Mouse (Mus musculus) induced T-regulatory cell, adult 2 months (primary cell): Measurements from ENCODE around the gene Mrpl51.
A peak's percentile ranks its signal among the peaks of the same experiment; 100 is the strongest.

Source experiments
- DNase-seq: peaks from one replicate; pipeline ENCODE4 v3.0.0-alpha.2; 2012; ENCODE audit warnings: low read depth

Gene Mrpl51

DNA sequence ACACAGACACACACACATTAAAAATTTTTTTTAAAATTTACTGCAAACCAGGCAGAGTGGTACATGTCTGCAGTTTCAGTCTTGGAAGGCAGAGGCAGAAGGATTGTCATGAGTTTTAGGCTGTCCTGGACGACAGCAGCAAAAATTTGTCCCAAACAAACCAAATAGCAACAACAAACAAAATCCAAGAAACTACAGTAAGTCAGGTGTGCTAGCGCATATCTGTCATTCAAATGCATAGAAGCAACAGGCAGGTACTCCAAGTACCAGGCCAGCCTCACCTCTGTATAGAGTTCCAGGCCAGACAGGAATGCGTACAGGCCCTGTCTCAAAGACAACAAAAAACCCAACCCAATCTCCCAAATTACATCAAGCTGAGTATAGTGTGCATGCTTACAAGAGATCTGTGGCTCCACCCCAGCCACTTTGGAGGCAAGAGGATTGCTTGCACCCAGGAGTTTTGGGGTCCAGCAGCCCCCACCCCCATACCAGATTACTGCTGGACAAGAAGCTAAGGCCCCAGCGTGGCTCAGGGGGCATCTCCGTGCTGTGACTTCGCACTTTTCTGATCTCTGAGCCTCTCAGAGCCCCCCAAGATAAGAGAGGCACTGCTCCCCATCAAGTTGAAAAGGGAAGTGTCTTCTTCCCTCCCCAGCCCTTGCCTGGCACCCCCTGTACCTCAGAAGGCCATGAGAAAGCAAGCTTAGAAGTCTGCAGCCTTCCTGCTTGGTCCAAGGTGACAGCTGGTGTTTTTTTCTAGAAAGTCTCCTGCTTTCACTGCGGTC, 31.6 kb upstream of the Mrpl51 start:
- DNase-seq: no peak

DNA sequence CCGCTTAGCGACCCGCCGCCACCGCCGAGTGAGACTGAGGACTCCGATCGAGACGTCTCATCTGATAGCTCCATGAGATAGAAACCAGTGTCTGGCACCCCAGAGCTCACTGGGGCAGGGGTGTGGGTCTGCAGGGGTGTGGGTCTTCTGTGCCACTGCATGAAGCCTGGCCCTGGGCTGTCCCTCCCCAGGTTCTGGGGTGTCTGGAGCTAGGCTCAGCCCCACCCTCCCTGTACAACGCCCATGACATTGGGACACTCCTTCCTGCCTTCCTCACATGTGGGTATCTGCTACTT, 31.1 kb upstream of the Mrpl51 start:
- peak; percentile 30 for DNase-seq

GRCm38 (mm10) chr6:125160854-125161760, 30.5 kb upstream of the Mrpl51 start:
- DNase-seq: peak; percentile 66

DNA sequence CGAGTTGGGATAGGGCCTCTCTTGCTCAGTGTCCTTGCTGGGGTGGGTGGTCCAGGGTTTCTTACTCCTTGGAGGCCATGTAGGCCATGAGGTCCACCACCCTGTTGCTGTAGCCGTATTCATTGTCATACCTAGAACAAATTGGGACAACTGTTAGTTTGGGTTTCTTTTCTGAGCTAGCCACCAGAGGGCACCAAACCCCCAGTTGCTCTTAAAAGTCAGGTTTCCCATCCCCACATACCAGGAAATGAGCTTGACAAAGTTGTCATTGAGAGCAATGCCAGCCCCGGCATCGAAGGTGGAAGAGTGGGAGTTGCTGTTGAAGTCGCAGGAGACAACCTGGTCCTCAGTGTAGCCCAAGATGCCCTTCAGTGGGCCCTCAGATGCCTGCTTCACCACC, 29.6 kb upstream of the Mrpl51 start:
- peak; percentile 93 for DNase-seq

GRCm38 (mm10) chr6:125162615-125163305, 28.8 kb upstream of the Mrpl51 start:
- peak; percentile 29 for DNase-seq

GRCm38 (mm10) chr6:125163801-125164657, 27.6 kb upstream of the Mrpl51 start:
- peak; percentile 50 for DNase-seq

DNA sequence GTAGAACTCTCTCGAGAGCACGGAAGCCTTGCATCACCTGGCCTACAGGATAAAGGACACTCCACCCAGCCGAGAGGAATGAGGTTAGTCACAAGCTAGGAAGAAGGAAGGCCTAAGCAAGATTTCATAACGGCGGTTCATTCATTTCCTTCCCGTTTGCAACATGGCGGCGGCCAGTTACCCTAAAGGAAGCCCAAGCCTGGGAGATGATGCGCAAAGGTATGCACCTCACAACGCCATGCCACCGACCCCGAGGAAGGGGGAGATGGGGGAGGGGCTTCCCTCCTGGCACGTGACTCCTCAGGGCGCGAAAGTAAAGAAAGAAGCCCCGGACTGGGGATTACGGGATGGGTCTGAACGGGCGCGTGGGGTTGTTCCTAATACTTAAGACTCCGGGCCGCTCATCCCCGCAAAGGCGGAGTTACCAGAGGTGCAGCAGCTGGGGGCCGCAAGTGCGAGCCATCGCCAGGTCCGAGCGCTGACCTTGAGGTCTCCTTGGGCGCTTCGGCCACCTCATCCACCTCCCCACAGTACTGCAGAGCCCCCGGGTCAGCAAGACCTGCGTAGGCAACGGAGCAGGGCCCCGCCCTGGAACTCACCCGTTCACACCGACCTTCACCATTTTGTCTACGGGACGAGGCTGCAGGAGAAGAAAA, 26.8 kb upstream of the Mrpl51 start:
- peak; percentile 87 for DNase-seq

GRCm38 (mm10) chr6:125165328-125165891, 26.2 kb upstream of the Mrpl51 start:
- peak; percentile 98 for DNase-seq

DNA sequence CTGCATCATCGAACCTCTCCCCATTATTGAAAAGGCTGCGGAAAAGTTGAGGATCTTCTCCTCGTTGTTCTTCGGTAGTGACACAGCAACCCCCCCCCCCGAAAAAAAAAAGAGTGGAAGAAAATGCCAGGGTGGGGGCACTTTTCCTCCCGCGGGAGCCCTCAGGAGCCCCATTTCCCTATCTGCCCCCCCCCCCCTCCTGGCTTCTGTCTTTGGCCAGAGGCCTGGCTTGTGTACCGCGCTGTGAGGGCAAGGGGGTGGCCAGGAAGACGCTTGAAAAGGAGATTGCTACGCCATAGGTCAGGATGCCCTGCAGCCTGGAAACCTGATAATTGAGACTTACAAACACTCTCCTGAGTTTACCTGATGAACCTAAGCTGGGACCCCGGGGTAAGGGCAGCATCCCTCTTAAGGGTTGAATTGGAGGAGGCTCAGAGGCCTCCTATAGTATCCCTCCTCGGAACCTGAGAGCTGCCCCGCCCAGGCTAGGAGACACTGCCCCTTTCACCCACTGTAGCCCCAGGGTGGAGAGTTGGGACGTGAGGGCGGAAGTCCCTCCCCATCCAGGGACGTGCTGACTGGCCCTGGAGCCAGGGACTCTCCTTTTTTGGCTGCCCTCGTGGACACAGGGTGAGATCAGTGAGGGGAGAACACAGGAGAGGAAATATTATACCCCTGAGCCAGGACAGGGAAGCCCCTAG, 25.4 kb upstream of the Mrpl51 start, which contains the start of gene Gapdh:
Gene Gapdh (minus strand): TSS at position 417 of the 701 bp plus-strand sequence.
- DNase-seq: peak; percentile 59

DNA sequence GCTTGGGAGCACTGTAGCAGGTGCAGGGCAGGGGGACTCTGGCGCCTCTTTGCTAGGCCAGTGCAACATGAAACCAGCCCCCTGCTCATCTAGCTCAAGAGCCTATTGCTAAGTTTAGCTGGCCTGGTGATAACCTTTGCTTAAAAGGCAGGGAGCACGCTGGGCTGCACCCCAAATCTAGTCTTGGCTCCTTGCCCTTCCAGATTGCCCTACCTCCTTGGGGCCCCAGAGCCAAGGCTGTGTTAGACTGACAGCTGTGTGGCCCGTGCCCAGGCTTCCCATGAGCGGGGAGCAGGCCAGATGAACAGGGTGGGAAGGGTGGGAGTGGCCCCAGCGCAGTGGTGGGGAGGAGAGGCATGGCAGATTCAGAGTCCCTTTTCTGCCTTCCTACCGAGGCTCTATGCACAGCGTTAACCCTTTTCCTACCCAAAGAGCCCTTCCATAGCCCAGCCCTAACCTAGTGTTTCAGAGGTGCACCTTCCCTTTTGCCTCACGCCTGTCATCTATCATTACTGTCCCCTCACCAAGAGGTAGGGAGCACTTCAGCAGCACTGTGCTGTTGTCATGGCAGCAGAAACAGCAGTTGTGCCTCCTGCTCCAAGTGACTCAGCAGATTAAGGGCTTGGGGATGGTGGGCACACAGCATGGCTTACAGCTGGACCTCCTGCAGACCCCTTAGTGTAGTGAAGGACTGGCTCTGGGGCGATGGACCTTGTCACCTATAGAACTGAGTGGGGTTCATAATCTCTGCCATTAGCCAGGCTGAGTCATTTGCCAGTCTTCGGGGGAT, 24.5 kb upstream of the Mrpl51 start:
- no peak for DNase-seq

DNA sequence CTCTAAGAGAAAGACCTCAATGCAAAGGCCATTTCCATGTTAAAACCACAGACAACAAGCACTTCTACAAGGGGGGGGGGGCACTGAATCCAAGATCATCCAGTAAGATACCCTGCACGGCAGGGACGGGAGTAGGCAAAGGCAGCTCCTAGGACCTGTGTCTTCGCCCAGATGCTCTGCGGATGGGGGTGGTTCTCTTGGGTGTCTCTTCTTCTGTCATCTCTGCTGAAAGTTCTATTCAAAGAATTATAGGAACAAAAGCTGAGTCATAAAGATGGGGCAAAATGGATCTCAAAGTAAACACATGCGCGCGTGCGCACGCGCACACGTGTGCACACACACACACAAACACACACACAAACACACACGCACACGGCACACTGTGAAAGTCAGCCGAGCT, 23.5 kb upstream of the Mrpl51 start:
- no peak for DNase-seq

DNA sequence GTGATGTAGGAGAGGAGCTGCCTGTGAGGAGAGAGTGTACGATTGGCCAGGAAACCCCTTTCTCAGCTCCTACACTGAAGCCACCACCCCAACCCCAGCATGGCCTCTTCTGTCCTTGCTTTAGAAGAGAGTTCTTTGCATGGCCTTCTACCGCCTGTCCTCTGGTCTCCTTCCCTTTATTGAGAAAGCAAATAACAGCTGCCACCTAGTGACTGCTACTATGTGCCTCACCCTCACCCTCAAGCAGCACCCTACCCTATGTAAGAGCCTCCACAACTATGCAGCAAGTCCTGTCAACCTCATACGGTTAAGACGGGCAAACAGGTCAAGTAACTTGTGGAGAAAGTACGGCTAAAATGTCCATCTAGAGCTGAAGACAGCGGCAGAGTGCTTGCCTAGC, 21.4 kb upstream of the Mrpl51 start:
- no peak for DNase-seq

DNA sequence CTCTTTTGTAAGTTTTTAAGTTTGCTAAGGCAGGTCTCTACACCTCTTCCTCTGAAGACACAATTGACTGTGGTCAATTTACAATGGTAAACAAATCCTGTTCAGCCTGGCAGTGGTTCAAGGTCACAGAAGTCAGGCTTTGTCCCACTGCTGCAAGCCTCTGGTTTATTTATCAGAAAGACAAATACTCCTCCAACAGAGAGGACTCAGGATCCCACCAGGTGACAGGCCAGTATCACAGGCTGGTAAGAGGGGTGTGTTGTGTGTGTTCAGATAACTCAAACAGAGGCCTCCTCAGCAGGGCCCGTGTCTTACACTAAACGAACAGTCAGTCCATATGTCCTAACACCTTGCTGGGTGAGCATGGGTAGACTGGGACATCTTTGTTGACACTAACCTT, 19.1 kb upstream of the Mrpl51 start:
- DNase-seq: no peak

DNA sequence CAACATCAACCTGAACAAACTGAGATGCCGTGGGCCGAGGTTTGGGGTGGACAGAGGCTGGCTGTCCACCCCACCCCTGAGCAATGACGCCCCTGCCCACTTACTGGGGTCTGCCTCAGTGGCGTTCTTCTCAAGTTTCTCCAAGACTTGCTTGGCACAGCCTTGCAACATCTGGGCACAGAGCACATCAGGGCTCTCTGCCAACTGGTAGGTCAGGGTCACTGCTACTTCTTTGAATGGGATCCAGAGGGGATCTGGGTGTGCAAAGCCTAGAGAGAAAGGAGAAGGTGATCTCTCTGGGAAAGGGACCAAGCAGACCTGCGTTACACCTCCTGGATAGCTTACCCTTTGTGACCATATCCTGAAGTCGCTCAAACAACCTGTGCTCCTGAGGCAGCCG, 18.3 kb upstream of the Mrpl51 start:
- no peak for DNase-seq

GRCm38 (mm10) chr6:125175469-125175868, 16.1 kb upstream of the Mrpl51 start:
- no peak for DNase-seq

DNA sequence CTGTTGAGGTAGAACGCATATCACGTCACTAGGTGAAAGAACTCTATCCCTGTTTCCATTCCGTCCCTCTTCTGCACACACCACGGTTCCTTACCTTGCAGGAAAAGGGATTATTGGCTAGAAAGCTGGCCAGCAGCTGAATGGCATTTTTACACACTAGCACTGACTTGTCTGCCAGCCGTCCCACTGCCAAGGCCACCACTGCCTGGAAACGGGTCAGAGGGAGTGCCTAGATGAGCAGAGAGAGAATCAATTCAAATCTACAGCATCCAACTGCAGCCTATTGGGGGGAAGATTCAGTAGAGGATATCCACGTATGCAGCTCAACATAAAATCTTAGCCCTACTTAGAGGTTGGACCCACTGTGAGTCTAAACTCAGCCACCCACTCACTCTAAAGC, 12.0 kb upstream of the Mrpl51 start:
- DNase-seq: no peak

GRCm38 (mm10) chr6:125182133-125182532, 9.5 kb upstream of the Mrpl51 start:
- no peak for DNase-seq

- DNase-seq: no peak
These were observed 5.4 kb upstream of the Mrpl51 start for GRCm38 (mm10) chr6:125186203-125186602.

GRCm38 (mm10) chr6:125190816-125191215, 785 bp upstream of the Mrpl51 start:
- DNase-seq: no peak
